Mouse (Mus musculus) CH12.LX (cell line): ENCODE measurements around the gene Rtbdn. TPM values are rescaled to one million over a fixed set of nuclear protein-coding genes. Genes with fewer than 3 reads are reported as not detected.

ENCODE experiments used
- DNase-seq: peaks from one replicate; pipeline ENCODE4 v3.0.0-alpha.2; 2013; ENCODE audit errors: extremely low read depth
- H3K27ac ChIP-seq: 2 replicates; pipeline ENCODE4 v1.5.1; 2012; ENCODE audit warnings: low read depth, mild to moderate bottlenecking, control low read depth, moderate library complexity; ENCODE audit not compliant: insufficient read depth
- H3K27me3 ChIP-seq: replicated peaks from 2 replicates; pipeline ENCODE3; 2012; ENCODE audit warnings: inconsistent platforms
- H3K36me3 ChIP-seq, 2 experiments: replicated peaks in 1 of 2; 2 replicates each; pipeline versions ENCODE3 to v1.6.1; 2012; ENCODE audit warnings: inconsistent platforms in 1 of 2, low read length in 1 of 2, mild to moderate bottlenecking in 1 of 2, mixed read lengths in 1 of 2, moderate library complexity in 1 of 2; ENCODE audit not compliant: control insufficient read depth in 1 of 2, insufficient read depth in 1 of 2
- H3K4me1 ChIP-seq, 2 experiments: 2 replicates each; pipeline ENCODE4 v1.6.1; 2012; ENCODE audit warnings: inconsistent platforms in 1 of 2, moderate library complexity in 1 of 2; ENCODE audit not compliant: insufficient read depth in 2 of 2, control insufficient read depth in 1 of 2
- H3K4me2 ChIP-seq: 2 replicates; pipeline ENCODE4 v1.6.1; 2012; ENCODE audit warnings: low read depth, mild to moderate bottlenecking, control low read depth; ENCODE audit not compliant: poor library complexity, insufficient read depth, severe bottlenecking
- H3K4me3 ChIP-seq, 3 experiments: fragments of 150-350 bp in 1 of 3; sonication (generic) in 1 of 3; replicated peaks in 1 of 3; 2 replicates each; pipeline versions ENCODE3 to v1.5.1; 2011 to 2012; ENCODE audit warnings: low read depth in 2 of 3, low read length in 2 of 3, mild to moderate bottlenecking in 2 of 3, moderate library complexity in 2 of 3, control low read depth in 1 of 3, improper control_type of control experiment in 1 of 3, inconsistent platforms in 1 of 3, mixed read lengths in 1 of 3; ENCODE audit not compliant: poor library complexity in 1 of 3
- H3K79me2 ChIP-seq: replicated peaks from 2 replicates; pipeline ENCODE4 v1.6.1; 2012; ENCODE audit warnings: mild to moderate bottlenecking, moderate library complexity; ENCODE audit not compliant: control insufficient read depth, poor library complexity, insufficient read depth, severe bottlenecking; ENCODE audit errors: extremely low read depth
- H3K9ac ChIP-seq: 2 replicates; pipeline ENCODE4 v1.6.1; 2012; ENCODE audit warnings: low read depth, mild to moderate bottlenecking, control low read depth, moderate library complexity; ENCODE audit not compliant: insufficient read depth
- H3K9me3 ChIP-seq: replicated peaks from 2 replicates; pipeline ENCODE3; 2012; ENCODE audit warnings: low read length, inconsistent platforms, mixed read lengths
- BHLHE40 ChIP-seq: IDR thresholded peaks from 2 replicates; pipeline ENCODE4 v1.6.1; 2011; ENCODE audit warnings: mild to moderate bottlenecking, low read depth, low read length, improper control_type of control experiment
- CHD1 ChIP-seq: IDR thresholded peaks from 2 replicates; pipeline ENCODE4 v1.6.1; 2012; ENCODE audit warnings: low read depth, low read length, improper control_type of control experiment, inconsistent platforms
- E2F4 ChIP-seq: IDR thresholded peaks from 2 replicates; pipeline ENCODE4 v1.6.1; 2011; ENCODE audit warnings: low read depth, low read length, improper control_type of control experiment; ENCODE audit not compliant: insufficient replicate concordance
- ELF1 ChIP-seq: IDR thresholded peaks from 2 replicates; pipeline ENCODE4 v1.6.1; 2014; ENCODE audit warnings: low read depth, mild to moderate bottlenecking, inconsistent platforms, low read length, improper control_type of control experiment
- GABPA ChIP-seq: IDR thresholded peaks from 2 replicates; pipeline ENCODE4 v1.6.1; 2012; ENCODE audit warnings: low read depth, low read length, improper control_type of control experiment, inconsistent platforms; ENCODE audit not compliant: insufficient replicate concordance
- HCFC1 ChIP-seq: IDR thresholded peaks from 2 replicates; pipeline ENCODE4 v1.6.1; 2012; ENCODE audit warnings: low read depth, mild to moderate bottlenecking, inconsistent platforms, low read length, improper control_type of control experiment
- IRF4 ChIP-seq: IDR thresholded peaks from 2 replicates; pipeline ENCODE4 v1.6.1; 2014; ENCODE audit warnings: low read depth, mild to moderate bottlenecking, inconsistent platforms, low read length, improper control_type of control experiment
- JUN ChIP-seq: IDR thresholded peaks from 2 replicates; pipeline ENCODE4 v1.6.1; 2011; ENCODE audit warnings: low read depth, mild to moderate bottlenecking, low read length, improper control_type of control experiment, moderate library complexity; ENCODE audit not compliant: insufficient read depth
- JUND ChIP-seq: conservative IDR thresholded peaks from 2 replicates; pipeline ENCODE4 v1.6.1; 2011; ENCODE audit warnings: low read depth, low read length, improper control_type of control experiment
- MAFK ChIP-seq: IDR thresholded peaks from 2 replicates; pipeline ENCODE4 v1.6.1; 2011; ENCODE audit warnings: low read length, improper control_type of control experiment; ENCODE audit not compliant: insufficient replicate concordance
- MAX ChIP-seq: IDR thresholded peaks from 2 replicates; pipeline ENCODE4 v1.6.1; 2011; ENCODE audit warnings: low read length, improper control_type of control experiment
- MXI1 ChIP-seq: IDR thresholded peaks from 2 replicates; pipeline ENCODE4 v1.6.1; 2011; ENCODE audit warnings: mild to moderate bottlenecking, low read depth, low read length, improper control_type of control experiment
- MYC ChIP-seq: IDR thresholded peaks from 2 replicates; pipeline ENCODE4 v1.6.1; 2011; ENCODE audit warnings: low read depth, mild to moderate bottlenecking, improper control_type of control experiment, low read length
- NELFE ChIP-seq: IDR thresholded peaks from 2 replicates; pipeline ENCODE4 v1.6.1; 2011; ENCODE audit warnings: low read depth, low read length, improper control_type of control experiment
- NRF1 ChIP-seq: IDR thresholded peaks from 2 replicates; pipeline ENCODE4 v1.6.1; 2014; ENCODE audit warnings: low read depth, mild to moderate bottlenecking, inconsistent platforms, low read length, improper control_type of control experiment, moderate library complexity
- POLR2AphosphoS2 ChIP-seq: IDR thresholded peaks from 2 replicates; pipeline ENCODE4 v1.6.1; 2011; ENCODE audit warnings: low read depth, low read length, improper control_type of control experiment
- RCOR1 ChIP-seq: conservative IDR thresholded peaks from 2 replicates; pipeline ENCODE4 v1.6.1; 2012; ENCODE audit warnings: low read depth, mild to moderate bottlenecking, inconsistent platforms, low read length, improper control_type of control experiment
- TCF12 ChIP-seq: IDR thresholded peaks from 2 replicates; pipeline ENCODE4 v1.6.1; 2014; ENCODE audit warnings: low read depth, mild to moderate bottlenecking, inconsistent platforms, low read length, improper control_type of control experiment
- USF1 ChIP-seq: IDR thresholded peaks from 2 replicates; pipeline ENCODE4 v1.6.1; 2014; ENCODE audit warnings: low read depth, mild to moderate bottlenecking, inconsistent platforms, low read length, improper control_type of control experiment
- USF2 ChIP-seq: conservative IDR thresholded peaks from 2 replicates; pipeline ENCODE4 v1.6.1; 2011; ENCODE audit warnings: low read depth, low read length, improper control_type of control experiment
- ZKSCAN1 ChIP-seq: IDR thresholded peaks from 2 replicates; pipeline ENCODE4 v1.6.1; 2012; ENCODE audit warnings: low read depth, inconsistent platforms, low read length, improper control_type of control experiment, borderline replicate concordance
- ZMIZ1 ChIP-seq: IDR thresholded peaks from 2 replicates; pipeline ENCODE4 v1.6.1; 2012; ENCODE audit warnings: low read depth, mild to moderate bottlenecking, inconsistent platforms, low read length, improper control_type of control experiment
- ZNF384 ChIP-seq: IDR thresholded peaks from 2 replicates; pipeline ENCODE4 v1.6.1; 2012; ENCODE audit warnings: low read depth, low read length, improper control_type of control experiment, inconsistent platforms
- dilution Hi-C: fragments of 300-500 bp; cut with MboI; formaldehyde crosslinking; loops from 2 replicates; pipeline ENCODE4 v1.14.3; 2020; ENCODE audit warnings: low sequenced_read_pairs; ENCODE audit not compliant: extremely low pct_unique_long_range_greater_than_20kb, extremely low pct_ligation_motif_present
- in situ Hi-C: fragments of 300-500 bp; cut with MboI; formaldehyde crosslinking; loops from 3 replicates; pipeline ENCODE4 v1.14.3; 2019; ENCODE audit warnings: low sequenced_read_pairs, low pct_ligation_motif_present, low pct_unique_long_range_greater_than_20kb, mixed read lengths
- polyA plus RNA-seq: library from polyadenylated mRNA; unstranded; fragments of >175 nt; gene quantifications from 2 replicates; pipeline ENCODE4 v1.2.1, GENCODE M21; 2012; ENCODE audit warnings: low read depth; ENCODE audit not compliant: insufficient read length
- total RNA-seq, 2 experiments: library from RNA; depleted of rRNA; stranded (reverse); fragments of 300-350 nt in 1 of 2; fragments of >200 nt in 1 of 2; gene quantifications; 2 replicates each; pipeline ENCODE4 v1.2.3; 2012 to 2014

Rtbdn gene
- total and polyA plus RNA-seq, 3 experiments: 0.21 to 1.8 TPM; not detected in 1

GRCm38 (mm10) chr8:84925557-84925956, 21.2 kb upstream of the Rtbdn start:
- peaks cover 5 to 6% of the 10 kb centered on the region in 2 experiments; a peak in 3 of 4 replicates for H3K4me1 ChIP-seq
- peaks cover 21% of the 10 kb centered on the region for H3K27me3 ChIP-seq
- TF ChIP-seq BHLHE40: no peak
- TF ChIP-seq JUND: no peak
- no peak for TF ChIP-seq MAFK
- TF ChIP-seq CHD1: no peak
- TF ChIP-seq MXI1: no peak
- TF ChIP-seq HCFC1: no peak
- no peak for TF ChIP-seq JUN
- no peak for TF ChIP-seq POLR2AphosphoS2
- peaks cover 0 to 2% of the 10 kb centered on the region in 2 experiments for H3K36me3 ChIP-seq
- H3K9ac ChIP-seq: no peak overlapping the region
- DNase-seq: no peak
- no peaks in the 10 kb centered on the region for H3K9me3 ChIP-seq
- no peak overlapping the region for H3K27ac ChIP-seq
- dilution Hi-C loops (no loop called here), in situ Hi-C loops (no loop called here)
- no peak overlapping the region for H3K4me2 ChIP-seq
- H3K79me2 ChIP-seq: no peaks in the 10 kb centered on the region
- no peak overlapping the region for H3K4me3 ChIP-seq

- DNase-seq: no peak
- Histone ChIP-seq H3K79me2 (no peaks in the 10 kb centered on the region), H3K4me2 (no peak overlapping the region), H3K9me3 (no peaks in the 10 kb centered on the region), H3K4me1 (peaks cover 5 to 6% of the 10 kb centered on the region in 2 experiments; a peak in 3 of 4 replicates), H3K4me3 (no peak overlapping the region), H3K9ac (no peak overlapping the region), H3K27me3 (peaks cover 32% of the 10 kb centered on the region), H3K36me3 (no peaks in the 10 kb centered on the region), H3K27ac (no peak overlapping the region)
- no peak for TF ChIP-seq NRF1
- no peak for TF ChIP-seq USF2
- TF ChIP-seq HCFC1: no peak
- no peak for TF ChIP-seq ZKSCAN1
- TF ChIP-seq ZNF384: no peak
- TF ChIP-seq ELF1: no peak
- no peak for TF ChIP-seq MAX
- no peak for TF ChIP-seq TCF12
- TF ChIP-seq GABPA: no peak
- no peak for TF ChIP-seq MYC
- TF ChIP-seq NELFE: no peak
- no peak for TF ChIP-seq ZMIZ1
- TF ChIP-seq USF1: no peak
- TF ChIP-seq E2F4: no peak
- TF ChIP-seq RCOR1: no peak
- no peak for TF ChIP-seq IRF4
- in situ Hi-C loops: no loop called here
- dilution Hi-C loops: no loop called here
Measured at GRCm38 (mm10) chr8:84927513-84927912, 19.3 kb upstream of the Rtbdn start.
